Mouse (Mus musculus): ENCODE results near the gene Capn8.

DNA sequence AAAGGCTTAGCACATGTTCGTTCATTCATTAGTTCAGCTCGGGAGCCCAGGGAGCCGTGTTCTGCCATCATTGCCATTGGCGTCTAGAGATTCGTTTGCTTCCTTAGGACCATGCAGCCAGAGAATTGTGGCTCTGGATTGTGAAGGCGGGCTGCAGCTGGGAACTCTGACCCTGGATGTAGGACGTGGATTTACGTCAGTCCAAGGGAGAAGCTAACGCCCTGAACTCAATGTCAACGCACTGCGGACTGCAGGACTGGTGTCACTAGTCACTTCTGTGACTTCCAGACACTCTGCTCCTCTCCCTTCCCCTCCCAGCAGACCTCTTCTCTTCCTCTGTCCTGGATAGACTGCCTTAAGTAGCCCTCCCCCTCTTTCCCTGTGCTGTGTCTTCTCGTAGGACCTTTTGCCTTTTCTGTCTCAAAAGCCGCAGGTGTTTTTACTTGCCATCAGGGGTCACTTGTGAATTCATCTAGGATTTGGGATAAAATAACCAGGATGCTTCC, 37.5 kb upstream of the Capn8 start:
- TF ChIP-seq CTCF (IDR thresholded peaks at IDR 0.05; ENCODE audit: low read depth, low read length): no peak
- TF ChIP-seq EP300 (IDR thresholded peaks at IDR 0.05; ENCODE audit: insufficient read depth, low read depth, low read length): no peak
